Mouse (Mus musculus) hindbrain, embryonic 11.5 days (tissue): ENCODE results near the gene Rmi2. TPM values are rescaled to one million over a fixed set of nuclear protein-coding genes. Genes with fewer than 3 reads are reported as not detected.

Experiments
- ATAC-seq: fragments of 200-750 bp; cut with Nextera tagmentation; 2 replicates; pipeline ENCODE4 v1.8.0; 2017; ENCODE audit warnings: mild to moderate bottlenecking, moderate TSS enrichment, moderate library complexity; ENCODE audit not compliant: low FRiP score
- DNase-seq: peaks from one replicate; pipeline ENCODE4 v3.0.0-alpha.2; 2015; ENCODE audit warnings: low spot score
- H3K27ac ChIP-seq: fragments of 300-500 bp; sonication (generic); 2 replicates; pipeline ENCODE4 v1.5.1; 2014; ENCODE audit warnings: mild to moderate bottlenecking, low read depth, low read length
- H3K27me3 ChIP-seq: fragments of 300-500 bp; sonication (generic); 2 replicates; pipeline ENCODE4 v1.6.1; 2014; ENCODE audit warnings: mild to moderate bottlenecking, low read length, moderate library complexity, mixed read lengths; ENCODE audit not compliant: control insufficient read depth, insufficient read depth
- H3K36me3 ChIP-seq: fragments of 300-500 bp; sonication (generic); 2 replicates; pipeline ENCODE4 v1.6.1; 2014; ENCODE audit warnings: mild to moderate bottlenecking, low read length, moderate library complexity, mixed read lengths; ENCODE audit not compliant: control insufficient read depth, insufficient read depth
- H3K4me1 ChIP-seq: fragments of 300-500 bp; sonication (generic); replicated peaks from 2 replicates; pipeline ENCODE4 v1.6.1; 2014; ENCODE audit warnings: low read length, mixed read lengths; ENCODE audit not compliant: control insufficient read depth, insufficient read depth
- H3K4me2 ChIP-seq: fragments of 300-500 bp; sonication (generic); replicated peaks from 2 replicates; pipeline ENCODE4 v1.6.1; 2014; ENCODE audit warnings: mild to moderate bottlenecking, low read depth, low read length
- H3K4me3 ChIP-seq: fragments of 300-500 bp; sonication (generic); 2 replicates; pipeline ENCODE4 v1.5.1; 2014; ENCODE audit warnings: low read depth, low read length
- H3K9ac ChIP-seq: fragments of 300-500 bp; sonication (generic); 2 replicates; pipeline ENCODE4 v1.6.1; 2014; ENCODE audit warnings: low read depth, low read length
- H3K9me3 ChIP-seq: fragments of 300-500 bp; sonication (generic); 2 replicates; pipeline ENCODE4 v1.6.1; 2016; ENCODE audit warnings: low read length; ENCODE audit not compliant: control insufficient read depth
- WGBS: fragments of 180-500 bp; shearing (Covaris S2); extraction: QIAGEN DNeasy Blood & Tissue Kit; methylation state at CpG from one replicate; pipeline ENCODE4 v1.1.7; 2014; 5-methylcytosine and 5-hydroxymethylcytosine counted together
- polyA plus RNA-seq: library from polyadenylated mRNA; unstranded; fragments of >200 nt; fragmentation: Nextera tagmentation; extraction: Ambion mirVana; gene quantifications from 2 replicates; pipeline ENCODE4 v1.2.1, GENCODE M21; 2014

The Rmi2 gene
- 1.8 and 2.6 TPM in 2 replicates for polyA plus RNA-seq

GRCm38 (mm10) chr16:10834911-10835587 lies at the start of gene Rmi2:
Gene Rmi2 (plus strand): TSS chr16:10835059.
- no peaks in the 10 kb centered on the region for H3K9me3 ChIP-seq
- H3K4me2 ChIP-seq: peak within 1 kb of the TSS; percentile 94
- DNase-seq: peak; percentile 89
- H3K4me3 ChIP-seq: peak within 1 kb of the TSS; percentile 85
- H3K9ac ChIP-seq: peak within 1 kb of the TSS; percentile 78
- WGBS: under 1% methylated on average over 57 of the region's 69 CpGs
- H3K27ac ChIP-seq: no peak within 1 kb of the TSS
- peak; percentile 94 for ATAC-seq
- H3K36me3 ChIP-seq: no peaks in the 10 kb centered on the region
- H3K4me1 ChIP-seq: peaks cover 3% of the 10 kb centered on the region; the same call in 1 of the 2 replicates
- H3K27me3 ChIP-seq: no peaks in the 10 kb centered on the region

GRCm38 (mm10) chr16:10785371-10786231 lies 49.3 kb upstream of the Rmi2 start, which contains the start of gene Socs1:
Gene Socs1 (minus strand): TSS chr16:10785536.
- peaks cover 15% of the 10 kb centered on the region for H3K27me3 ChIP-seq
- H3K9ac ChIP-seq: peak within 1 kb of the TSS; percentile 53
- ATAC-seq (peak; percentile 85), DNase-seq (peak; percentile 88)
- H3K36me3 ChIP-seq: no peaks in the 10 kb centered on the region
- no peaks in the 10 kb centered on the region; the same call in 1 of the 2 replicates for H3K4me1 ChIP-seq
- H3K27ac ChIP-seq: peak within 1 kb of the TSS; percentile 76
- H3K4me3 ChIP-seq: peak within 1 kb of the TSS; percentile 60
- WGBS: under 1% methylated on average over 56 of the region's 59 CpGs
- H3K9me3 ChIP-seq: no peaks in the 10 kb centered on the region
- H3K4me2 ChIP-seq: peak within 1 kb of the TSS; percentile 71

GRCm38 (mm10) chr16:10786288-10786687 lies 48.6 kb upstream of the Rmi2 start:
- DNase-seq (peak; percentile 90), ATAC-seq (peak; percentile 32)
- peak overlapping the region; percentile 53; the same call in 1 of the 2 replicates for H3K9ac ChIP-seq
- H3K36me3 ChIP-seq: no peaks in the 10 kb centered on the region
- peak overlapping the region; percentile 71 for H3K4me2 ChIP-seq
- H3K9me3 ChIP-seq: no peaks in the 10 kb centered on the region
- no peaks in the 10 kb centered on the region; the same call in 1 of the 2 replicates for H3K4me1 ChIP-seq
- no peak overlapping the region; the same call in 1 of the 2 replicates for H3K27ac ChIP-seq
- 5% methylated on average over 9 of the region's 9 CpGs for WGBS
- H3K27me3 ChIP-seq: peaks cover 15% of the 10 kb centered on the region
- H3K4me3 ChIP-seq: peak overlapping the region; percentile 60

GRCm38 (mm10) chr16:10786782-10787547 lies 47.9 kb upstream of the Rmi2 start:
- H3K27ac ChIP-seq: no peak overlapping the region
- no peak overlapping the region for H3K9ac ChIP-seq
- no peak overlapping the region for H3K4me3 ChIP-seq
- ATAC-seq (no peak), DNase-seq (no peak)
- H3K27me3 ChIP-seq: peaks cover 15% of the 10 kb centered on the region
- H3K36me3 ChIP-seq: no peaks in the 10 kb centered on the region
- H3K9me3 ChIP-seq: no peaks in the 10 kb centered on the region
- WGBS: 65% methylated on average over 4 of the region's 4 CpGs
- no peak overlapping the region for H3K4me2 ChIP-seq
- no peaks in the 10 kb centered on the region; the same call in 1 of the 2 replicates for H3K4me1 ChIP-seq

- H3K4me3 ChIP-seq: no peak overlapping the region
- no peak for ATAC-seq
- 82% methylated on average over 7 of the region's 7 CpGs for WGBS
Observed at GRCm38 (mm10) chr16:10787548-10788058, 47.3 kb upstream of the Rmi2 start.

GRCm38 (mm10) chr16:10788271-10788670 lies 46.6 kb upstream of the Rmi2 start, which contains the start of gene Tnp2:
Gene Tnp2 (minus strand): TSS chr16:10788660.
- Histone ChIP-seq H3K36me3 (no peaks in the 10 kb centered on the region), H3K4me1 (no peaks in the 10 kb centered on the region; the same call in 1 of the 2 replicates), H3K9ac (no peak within 1 kb of the TSS), H3K9me3 (no peaks in the 10 kb centered on the region), H3K27ac (no peak within 1 kb of the TSS), H3K4me3 (no peak within 1 kb of the TSS), H3K4me2 (no peak within 1 kb of the TSS), H3K27me3 (peaks cover 13% of the 10 kb centered on the region)
- DNase-seq: no peak
- no peak for ATAC-seq
- 53% methylated on average over 16 of the region's 16 CpGs for WGBS

More at GRCm38 (mm10) chr16:10787548-10788058, 47.3 kb upstream of the Rmi2 start:
- Histone ChIP-seq H3K27ac (no peak overlapping the region), H3K4me2 (no peak overlapping the region), H3K9ac (no peak overlapping the region), H3K36me3 (no peaks in the 10 kb centered on the region), H3K27me3 (peaks cover 15% of the 10 kb centered on the region), H3K9me3 (no peaks in the 10 kb centered on the region), H3K4me1 (no peaks in the 10 kb centered on the region; the same call in 1 of the 2 replicates)
- DNase-seq: no peak

GRCm38 (mm10) chr16:10788866-10789265 lies 46.0 kb upstream of the Rmi2 start:
- Histone ChIP-seq H3K4me2 (no peak overlapping the region), H3K4me3 (no peak overlapping the region), H3K9me3 (no peaks in the 10 kb centered on the region), H3K36me3 (no peaks in the 10 kb centered on the region), H3K27me3 (peaks cover 10% of the 10 kb centered on the region), H3K4me1 (no peaks in the 10 kb centered on the region; the same call in 1 of the 2 replicates), H3K9ac (no peak overlapping the region), H3K27ac (no peak overlapping the region)
- DNase-seq: no peak
- no peak for ATAC-seq
- WGBS: 47% methylated on average over 4 of the region's 4 CpGs

- H3K9me3 ChIP-seq: no peaks in the 10 kb centered on the region
- H3K4me1 ChIP-seq: no peaks in the 10 kb centered on the region; the same call in 1 of the 2 replicates
- DNase-seq: no peak
- no peak within 1 kb of the TSS for H3K27ac ChIP-seq
- H3K36me3 ChIP-seq: no peaks in the 10 kb centered on the region
- 73% methylated on average over 9 of the region's 9 CpGs for WGBS
- no peaks in the 10 kb centered on the region for H3K27me3 ChIP-seq
- H3K9ac ChIP-seq: no peak within 1 kb of the TSS
- no peak within 1 kb of the TSS for H3K4me3 ChIP-seq
- no peak for ATAC-seq
- H3K4me2 ChIP-seq: no peak within 1 kb of the TSS
Observed at GRCm38 (mm10) chr16:10790702-10791101, 44.2 kb upstream of the Rmi2 start, which contains the start of gene Prm3. Gene Prm3 (minus strand): TSS chr16:10790914.
